Mouse (Mus musculus) adrenal gland, adult (tissue): ENCODE measurements at regions not wholly inside any gene's neighbourhood (a gene's known extent, or its start where the extent isn't known, plus 50 kb on each side); places are given as distances from the start of the nearest gene placed in this dataset.

Experiments
- DNase-seq, 2 experiments: peaks; one replicate each; pipeline ENCODE4 v3.0.0; 2022 to 2023; ENCODE audit warnings: low spot score in 1 of 2; ENCODE audit not compliant: inconsistent age in 2 of 2

- no peak for DNase-seq
These were observed 52.0 kb upstream of the Cpeb4 start for GRCm38 (mm10) chr11:31819964-31820363.

- DNase-seq = no peak
These were observed 50.3 kb upstream of the Cpeb4 start for GRCm38 (mm10) chr11:31821479-31822411.
